Mouse (Mus musculus) B cell, adult 62 days (primary cell): ENCODE data around the gene Skap1. TPM values are rescaled to one million over a fixed set of nuclear protein-coding genes. Genes with fewer than 3 reads are reported as not detected.

ENCODE experiments used
- total RNA-seq: library from RNA; stranded (reverse); gene quantifications from 4 replicates; pipeline ENCODE4 v1.2.4, GENCODE M21; 2023

Skap1 gene
- total RNA-seq = 2.1 to 4.0 TPM (median 3.1 TPM) in 4 replicates

DNA sequence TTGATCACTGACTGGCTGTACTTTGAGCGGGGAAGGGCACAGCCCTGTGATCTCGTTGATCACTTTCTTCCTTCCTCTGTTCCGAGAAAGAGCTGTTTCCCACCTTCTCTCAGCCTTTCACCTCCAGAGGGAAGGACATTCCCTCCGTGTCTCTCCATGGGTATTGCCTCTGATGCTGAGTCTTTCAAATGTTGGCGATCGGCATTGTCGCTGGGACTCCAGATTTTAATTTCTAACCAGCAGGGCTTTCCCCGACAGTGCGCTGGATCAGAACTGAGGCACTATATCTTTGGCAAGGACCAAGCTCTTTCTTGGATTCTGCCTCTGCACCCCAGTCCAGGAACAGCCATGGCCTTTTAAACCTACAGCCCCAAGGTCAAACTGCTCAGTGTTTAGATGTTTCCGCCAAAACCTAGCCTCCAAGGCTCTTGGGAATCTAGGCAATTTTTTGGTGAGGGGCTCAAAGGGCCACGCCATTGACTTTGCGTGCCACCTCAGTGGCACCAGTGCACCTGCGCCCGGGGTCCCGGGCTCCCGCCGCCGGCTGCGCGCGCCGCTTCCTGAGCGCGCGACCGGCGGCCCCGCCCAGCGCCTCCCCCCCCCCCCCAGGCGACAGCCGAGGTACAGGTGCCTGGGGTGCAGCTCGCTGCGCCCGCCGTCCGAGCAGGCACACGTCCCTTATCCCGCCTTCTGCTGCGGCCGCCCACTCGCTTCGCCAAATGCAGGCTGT, at the start of gene Skap1:
Skap1 (plus strand) TSS at position 608 of the 730 bp plus-strand sequence.

DNA sequence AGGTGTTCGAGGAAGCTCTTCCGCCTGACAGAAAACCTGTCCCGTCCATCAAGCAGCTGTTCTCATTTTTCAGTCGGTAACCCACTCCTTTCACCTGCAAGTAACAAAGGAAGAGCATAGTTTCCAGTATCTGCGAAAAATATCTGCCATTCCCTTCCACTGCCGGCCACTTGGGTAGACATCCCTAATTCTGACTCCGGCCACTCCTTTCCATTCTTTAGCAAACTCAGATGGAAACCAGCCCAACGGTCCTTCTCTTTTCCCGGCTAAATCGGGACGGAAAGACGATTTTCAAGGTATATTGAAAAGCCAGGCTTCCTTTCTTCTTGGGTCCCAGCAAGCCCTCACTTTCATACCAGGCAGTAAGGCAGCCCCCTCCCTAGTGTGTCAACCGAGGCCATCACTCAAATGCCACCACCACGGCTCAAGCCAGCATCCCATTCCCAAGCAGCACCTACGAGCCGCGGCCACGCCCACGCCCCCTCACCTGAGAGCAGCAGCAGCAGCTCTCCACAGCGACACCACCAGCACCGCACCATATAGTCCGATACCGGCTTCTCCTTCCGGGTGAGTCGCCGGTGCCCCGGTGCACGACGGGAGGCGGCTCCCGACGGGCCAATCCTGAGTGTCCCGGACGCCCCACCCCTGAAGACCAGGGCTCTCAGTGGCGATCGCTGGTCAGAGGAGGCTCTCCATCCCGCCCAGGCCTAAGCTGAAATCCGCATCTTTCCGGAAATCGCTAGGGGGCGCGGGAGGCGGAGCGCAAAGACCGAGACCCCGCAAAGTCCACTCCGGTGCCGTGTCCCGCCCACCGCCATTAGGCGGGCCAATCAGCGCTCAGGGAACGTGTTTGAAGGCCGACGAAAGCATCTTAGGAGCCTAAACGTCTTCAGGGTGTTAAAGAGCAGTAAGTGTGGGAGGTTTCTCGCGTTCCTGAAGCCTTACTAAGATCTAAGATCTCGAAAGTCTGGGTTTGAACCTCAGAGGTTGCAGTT, 312.9 kb downstream of the Skap1 start, which contains the start of gene Snx11:
Snx11 (minus strand) TSS at position 592 of the 995 bp plus-strand sequence.

DNA sequence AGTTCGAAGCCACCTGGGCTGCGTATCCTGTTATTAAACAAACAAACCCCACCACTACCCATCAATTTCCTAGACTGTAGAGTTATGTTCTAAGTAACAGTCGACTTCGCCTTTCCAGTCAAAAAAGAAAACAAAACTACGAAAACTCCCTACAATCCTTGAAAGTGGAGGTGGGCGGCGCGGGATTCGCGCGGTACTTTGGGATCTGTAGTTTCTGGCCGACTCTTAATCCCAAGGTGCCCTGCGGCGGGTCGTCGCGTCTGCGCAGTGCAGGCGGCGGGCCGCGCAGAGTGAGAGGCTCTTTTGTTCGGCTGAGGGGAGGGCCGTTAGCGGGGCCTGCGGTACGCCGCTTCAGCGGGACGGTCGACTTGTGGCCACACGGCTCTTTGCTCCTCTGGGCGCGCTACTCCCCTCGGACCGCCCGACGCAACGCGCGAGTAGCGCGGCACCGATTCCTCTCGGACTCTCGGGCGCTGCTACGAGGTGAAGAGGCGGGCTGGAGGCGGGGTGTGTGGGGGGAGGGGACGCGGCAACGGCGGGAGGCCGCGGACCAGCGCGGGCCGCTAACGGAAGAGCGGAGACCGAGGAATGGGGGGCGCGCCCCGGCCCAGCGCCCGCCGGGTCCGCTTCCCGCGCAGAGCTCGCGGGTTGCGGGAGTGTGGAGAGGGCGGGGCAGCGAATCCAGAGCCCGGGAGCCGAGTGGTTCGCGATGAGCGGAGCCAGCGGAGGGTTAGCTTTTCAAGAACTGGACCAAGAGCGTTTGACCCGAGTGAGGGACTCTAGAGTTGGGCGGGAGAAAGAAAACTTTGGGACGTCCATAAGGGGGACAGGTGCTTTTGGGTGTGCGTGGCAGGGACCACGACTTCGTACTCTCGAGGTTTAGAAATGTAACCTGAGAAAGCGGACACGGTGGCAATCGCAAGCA, 324.7 kb downstream of the Skap1 start, which contains the start of gene Cbx1:
Cbx1 (plus strand) TSS at position 257 of the 925 bp plus-strand sequence.

Other genes starting within 250 kb of the Skap1 start
- gene Hoxb9, start 193.1 kb upstream of the Skap1 start, total RNA-seq = not detected in 4 replicates
- not detected in 4 replicates for gene Hoxb8, start 182.7 kb upstream of the Skap1 start, total RNA-seq
- not detected in 4 replicates for gene Hoxb7, start 178.0 kb upstream of the Skap1 start, total RNA-seq
- gene Hoxb6, start 172.1 kb upstream of the Skap1 start, total RNA-seq = not detected in 4 replicates
- not detected in 4 replicates for gene Hoxb5, start 161.3 kb upstream of the Skap1 start, total RNA-seq
- gene Hoxb4, start 146.3 kb upstream of the Skap1 start, total RNA-seq = 1.3 to 2.5 TPM (median 1.6 TPM) in 4 replicates
- 0.38 to 0.43 TPM in 2 of 4 replicates, not detected in the others for gene Hoxb3, start 141.3 kb upstream of the Skap1 start, total RNA-seq
- gene Hoxb2, start 114.1 kb upstream of the Skap1 start, total RNA-seq = not detected in 4 replicates
- not detected in 4 replicates for gene Hoxb1, start 98.8 kb upstream of the Skap1 start, total RNA-seq